Mouse (Mus musculus): ENCODE results near the gene Fxyd2.

Gene Fxyd2

GRCm38 (mm10) chr9:45429392-45429791 lies 29.9 kb downstream of the Fxyd2 start:
- no peak for DNase-seq (ENCODE audit: low spot score)

GRCm38 (mm10) chr9:45429951-45430697 lies 30.7 kb downstream of the Fxyd2 start:
- DNase-seq (ENCODE audit: low spot score), result no peak

GRCm38 (mm10) chr9:45430698-45430959 lies 31.2 kb downstream of the Fxyd2 start:
- DNase-seq (ENCODE audit: low spot score), result no peak

- DNase-seq (ENCODE audit: low spot score), result no peak
Measured at GRCm38 (mm10) chr9:45431150-45431549, 31.7 kb downstream of the Fxyd2 start.

GRCm38 (mm10) chr9:45432639-45433038 lies 33.2 kb downstream of the Fxyd2 start:
- DNase-seq (ENCODE audit: low spot score), result no peak

- no peak for DNase-seq (ENCODE audit: low spot score)
Measured at GRCm38 (mm10) chr9:45433119-45433518, 33.6 kb downstream of the Fxyd2 start.

- no peak for DNase-seq (ENCODE audit: low spot score)
Measured at GRCm38 (mm10) chr9:45434171-45434570, 34.7 kb downstream of the Fxyd2 start.

GRCm38 (mm10) chr9:45439025-45439424 lies 39.6 kb downstream of the Fxyd2 start:
- DNase-seq (ENCODE audit: low spot score), result no peak

- DNase-seq (ENCODE audit: low spot score), result no peak
Measured at GRCm38 (mm10) chr9:45440083-45440784, 40.8 kb downstream of the Fxyd2 start.

- no peak for DNase-seq (ENCODE audit: low spot score)
Measured at GRCm38 (mm10) chr9:45444251-45444798, 44.9 kb downstream of the Fxyd2 start.

- DNase-seq (ENCODE audit: low spot score), result no peak
Measured at GRCm38 (mm10) chr9:45449658-45450057, 50.2 kb downstream of the Fxyd2 start.

- no peak for DNase-seq (ENCODE audit: low spot score)
Measured at GRCm38 (mm10) chr9:45451346-45451745, 51.9 kb downstream of the Fxyd2 start.

- DNase-seq (ENCODE audit: low spot score), result no peak
Measured at GRCm38 (mm10) chr9:45454032-45454431, 54.6 kb downstream of the Fxyd2 start.

- DNase-seq (ENCODE audit: low spot score), result no peak
Measured at GRCm38 (mm10) chr9:45454889-45455610, 55.6 kb downstream of the Fxyd2 start.

GRCm38 (mm10) chr9:45457200-45457599 lies 57.7 kb downstream of the Fxyd2 start:
- DNase-seq (ENCODE audit: low spot score), result no peak

GRCm38 (mm10) chr9:45458363-45458762 lies 58.9 kb downstream of the Fxyd2 start:
- DNase-seq (ENCODE audit: low spot score), result no peak
